Mouse (Mus musculus) cerebellum, adult 2 months (tissue): Measurements from ENCODE around the gene Gm6020.

Source experiments
- CTCF ChIP-seq: fragments of 200-500 bp; IDR thresholded peaks from 2 replicates; pipeline ENCODE4 v1.5.1; 2011; ENCODE audit warnings: low read depth, mild to moderate bottlenecking, control low read depth, low read length, moderate library complexity, borderline replicate concordance; ENCODE audit not compliant: insufficient read depth
- POLR2A ChIP-seq: fragments of 200-500 bp; IDR thresholded peaks from 2 replicates; pipeline ENCODE4 v1.6.1; 2011; ENCODE audit warnings: low read length, control low read depth, borderline replicate concordance; ENCODE audit not compliant: insufficient read depth

DNA sequence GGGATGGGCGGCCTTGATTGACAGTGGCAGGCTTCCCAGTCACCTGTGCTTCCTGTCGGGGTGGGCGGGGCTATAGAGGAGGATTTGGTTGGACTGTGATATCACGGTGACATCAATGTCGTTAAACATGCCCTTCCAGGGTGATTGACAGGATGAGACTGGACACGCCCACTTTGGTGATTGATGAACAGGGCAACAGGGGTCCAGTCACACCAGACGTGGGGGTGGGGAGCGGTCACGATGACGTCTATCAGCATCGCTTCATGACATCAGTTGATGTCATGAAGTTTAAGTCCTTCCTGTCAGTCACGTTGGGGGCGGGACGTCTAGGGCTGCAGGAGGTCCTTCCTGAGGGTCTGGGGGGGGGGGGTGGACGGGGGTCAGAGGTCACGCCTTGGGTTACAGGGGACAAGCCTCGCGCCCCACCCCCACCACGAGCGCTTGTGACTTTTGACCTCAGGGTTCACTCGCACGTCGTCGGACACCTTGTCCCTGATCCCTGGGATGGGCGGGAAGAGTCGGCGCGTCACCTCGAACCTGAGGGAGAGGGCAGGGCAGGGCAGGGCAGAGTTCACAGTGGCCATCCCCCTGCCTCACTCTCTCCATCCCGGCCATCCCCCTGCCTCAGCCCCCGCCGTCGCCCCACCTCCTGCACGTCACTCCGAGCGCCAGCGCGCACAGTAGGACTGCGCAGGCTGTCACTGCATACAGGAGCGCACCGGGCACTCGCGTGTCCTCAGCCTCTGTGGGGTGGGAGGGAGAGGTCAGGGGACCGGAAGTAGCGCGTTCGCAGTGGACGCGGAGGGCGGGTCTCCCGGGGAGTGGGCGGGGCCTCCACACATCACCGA lies 41.2 kb downstream of the Gm6020 start:
- TF ChIP-seq CTCF (no peak), POLR2A (no peak)
